Mouse (Mus musculus): Measurements from ENCODE around the gene Adck1.

DNA sequence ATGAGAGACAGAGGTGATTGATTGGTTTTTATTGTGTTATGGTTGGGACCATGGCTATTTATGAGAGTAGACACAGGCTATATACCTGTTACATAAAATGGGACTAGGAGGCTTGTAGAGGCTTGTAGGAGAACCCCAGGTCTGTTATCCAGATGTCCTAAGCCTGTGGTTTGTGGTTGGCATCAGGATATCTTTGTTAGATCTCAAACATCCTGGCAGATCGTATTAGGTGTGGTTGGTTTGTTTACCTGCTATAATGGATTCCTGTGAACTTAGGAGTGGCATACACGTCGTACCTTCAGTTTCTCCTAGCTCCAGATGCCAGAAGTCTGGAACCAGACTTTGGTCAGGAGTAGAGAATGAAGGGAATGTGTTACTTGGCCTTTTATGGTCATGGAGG lies 106.9 kb downstream of the Adck1 start:
- TF ChIP-seq FLI1 (IDR thresholded peaks at IDR 0.05; ENCODE audit: low read length) (no peak), GATA1 (IDR thresholded peaks at IDR 0.05; ENCODE audit: borderline replicate concordance, low read length) (no peak)

Measured in megakaryocyte, embryonic 14.5 days (primary cell).